In genomic region chr6:127942421-127942820, GRCm38 (mm10) we compare ENCODE assay signal across 29 mouse cellular contexts. TPM values are rescaled to one million over a fixed set of nuclear protein-coding genes. Genes with fewer than 3 reads are reported as not detected.
DNase-seq lines count a peak whose midpoint lies in the region; ATAC-seq lines count a peak whose summit lies in the region.
"Had no signal": no experiment of that assay in that cellular context is flagged by ENCODE, and none has a peak within 500 bp of the region (broad histone marks: within the 10 kb centered on the region; RNA-seq: fewer than 3 reads in every experiment).

No protein-coding gene starts in this region.

- DNase-seq in kidney, adult 11 months, result peak; percentile 27
- no peak for DNase-seq in kidney, postnatal 36 days
- DNase-seq in adrenal gland, adult 8-10 months, result peak; percentile 66
- peak; percentile 35 for DNase-seq in adrenal gland, postnatal 25 days
- no peak for DNase-seq in liver, embryonic 11.5 days (ENCODE audit: low spot score)
- no peak for DNase-seq in yolk sac, embryonic 10.5 days (ENCODE audit: low spot score)
- DNase-seq: B cell, adult 2 months; cerebellum, adult 11-12 months; cerebellum, adult 8-10 months; cerebellum, postnatal 10 days; cerebellum, postnatal 36 days; embryo, embryonic 11 days; gastrocnemius, postnatal 10 days; gastrocnemius, postnatal 36 days; heart, adult 2 months; heart, postnatal 14 days; heart, postnatal 4 days had no signal

- H3K9ac ChIP-seq in liver, embryonic 11.5 days (ENCODE audit: low read depth, low read length), result no peak overlapping the region
- H3K9ac ChIP-seq: forebrain, embryonic 13.5 days; heart, embryonic 13.5 days; hindbrain, embryonic 12.5 days; hindbrain, embryonic 15.5 days had no signal

- no peaks in the 10 kb centered on the region; the same call in 1 of the 2 replicates for H3K27me3 ChIP-seq in liver, embryonic 11.5 days (replicated peaks; ENCODE audit: control insufficient read depth, insufficient read depth, low read length)
- H3K27me3 ChIP-seq: forebrain, embryonic 13.5 days; hindbrain, embryonic 12.5 days; hindbrain, embryonic 15.5 days had no signal

- no peak for ATAC-seq in liver, embryonic 11.5 days (replicated peaks; ENCODE audit: low FRiP score)
- ATAC-seq: forebrain, embryonic 13.5 days; forebrain, embryonic 16.5 days; intestine, postnatal 0 days had no signal

- WGBS in liver, embryonic 11.5 days, result 82% methylated on average over 8 of the region's 8 CpGs

- no peaks in the 10 kb centered on the region for H3K36me3 ChIP-seq in liver, embryonic 11.5 days (ENCODE audit: control insufficient read depth, insufficient read depth, low read length)
- H3K36me3 ChIP-seq: forebrain, embryonic 10.5 days; G1E; heart, embryonic 10.5 days; heart, embryonic 13.5 days; hindbrain, embryonic 15.5 days had no signal

- H3K4me3 ChIP-seq in liver, embryonic 11.5 days (ENCODE audit: low read depth, low read length), result no peak overlapping the region
- H3K4me3 ChIP-seq: forebrain, embryonic 10.5 days; forebrain, embryonic 13.5 days; heart, adult 2 months; heart, embryonic 10.5 days; heart, embryonic 13.5 days; hindbrain, embryonic 12.5 days; hindbrain, embryonic 15.5 days had no signal

- no peak overlapping the region for H3K27ac ChIP-seq in liver, embryonic 11.5 days (ENCODE audit: low read depth, low read length)
- H3K27ac ChIP-seq: forebrain, embryonic 10.5 days; forebrain, embryonic 13.5 days; heart, adult 2 months; heart, embryonic 10.5 days; heart, embryonic 13.5 days; hindbrain, embryonic 12.5 days; hindbrain, embryonic 15.5 days had no signal

- H3K4me1 ChIP-seq in liver, embryonic 11.5 days (replicated peaks; ENCODE audit: control insufficient read depth, insufficient read depth, low read length), result no peaks in the 10 kb centered on the region
- H3K4me1 ChIP-seq: forebrain, embryonic 10.5 days; forebrain, embryonic 13.5 days; heart, embryonic 10.5 days; heart, embryonic 13.5 days; hindbrain, embryonic 12.5 days; hindbrain, embryonic 15.5 days had no signal

- H3K9me3 ChIP-seq in liver, embryonic 11.5 days (ENCODE audit: control insufficient read depth, low read length), result no peaks in the 10 kb centered on the region
- H3K9me3 ChIP-seq: forebrain, embryonic 10.5 days; forebrain, embryonic 13.5 days; heart, embryonic 10.5 days; heart, embryonic 13.5 days; hindbrain, embryonic 12.5 days; hindbrain, embryonic 15.5 days had no signal

- no peak overlapping the region for H3K4me2 ChIP-seq in liver, embryonic 11.5 days
- H3K4me2 ChIP-seq: forebrain, embryonic 13.5 days; heart, embryonic 13.5 days; hindbrain, embryonic 12.5 days; hindbrain, embryonic 15.5 days had no signal

RNA-seq across cellular contexts. Expression of gene Tspan11, which starts 55.0 kb away (rescaled TPM):
- total RNA-seq in adrenal gland, adult 8-10 months (2022), result 10 to 100 TPM in 2 of 4 experiments, 1 to 10 TPM in 2; 7.3 to 21.2 (median 12.3) TPM
- total RNA-seq in adrenal gland, postnatal 25 days (2021), result 3.4 and 4.2 TPM in 2 replicates
- 0.58 and 1.7 TPM in 2 replicates for polyA plus RNA-seq in liver, embryonic 11.5 days (2014; fragmentation: Nextera tagmentation; extraction: Ambion mirVana)
- total RNA-seq: CH12.LX; granulocyte monocyte progenitor cell, adult 5-6 weeks had no signal
- polyA plus RNA-seq: G1E, Patski had no signal

Comparison
In these comparisons a context has a peak if more than half of its experiments do, and no peak if none do; other contexts are left out.
1. DNase-seq: peak in kidney, adult 11 months (single experiment), adrenal gland, adult 8-10 months (single experiment) and adrenal gland, postnatal 25 days (single experiment); none in kidney, postnatal 36 days (0 of 2), liver, embryonic 11.5 days (single experiment) and yolk sac, embryonic 10.5 days (single experiment).